Mouse (Mus musculus): Measurements from ENCODE around the gene Nes. TPM values are rescaled to one million over a fixed set of nuclear protein-coding genes. Genes with fewer than 3 reads are reported as not detected.
A peak's percentile ranks its signal among the peaks of the same experiment; 100 is the strongest.

Gene Nes
- polyA plus RNA-seq, 1 experiment, result 26.4 TPM

DNA sequence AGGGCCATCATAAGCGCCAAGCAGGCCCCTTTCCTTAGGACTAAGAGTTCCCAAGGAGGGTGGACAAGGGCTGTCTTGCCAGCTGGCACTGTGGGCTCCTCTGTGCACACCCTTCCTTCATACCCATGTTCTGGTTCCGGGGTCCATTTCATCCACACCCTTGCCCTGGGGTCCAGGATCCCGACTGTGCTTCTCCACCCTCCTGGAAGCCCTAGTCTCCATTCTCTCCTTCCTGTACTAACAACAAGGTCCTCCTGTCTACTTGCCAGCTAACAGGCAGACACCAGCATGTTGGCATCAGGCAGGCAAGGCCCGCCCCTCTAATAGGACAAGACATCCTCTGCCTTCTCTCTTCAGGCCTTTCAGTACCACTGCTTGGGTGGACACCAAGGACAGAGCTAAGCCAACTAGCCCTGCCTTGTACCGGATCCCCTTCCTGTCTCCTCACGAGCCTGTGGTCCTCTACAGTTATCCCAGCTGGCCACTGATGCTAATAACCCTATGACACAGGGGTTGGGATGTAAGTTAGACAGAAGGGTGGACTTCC, 10.4 kb downstream of the Nes start:
- 46% methylated on average over 6 of the region's 6 CpGs for WGBS
- TF ChIP-seq POLR2A (IDR thresholded peaks at IDR 0.05; ENCODE audit: borderline replicate concordance, extremely low read depth, low read depth, low read length) (no peak), CTCF (IDR thresholded peaks at IDR 0.05; ENCODE audit: insufficient read depth, low read length) (no peak)
- no peak for DNase-seq
- Histone ChIP-seq H3K4me1 (ENCODE audit: control insufficient read depth, insufficient read depth, low read length) (peaks cover 35% of the 10 kb centered on the region), H3K4me3 (replicated peaks; ENCODE audit: extremely low read depth, low read depth, low read length) (no peak overlapping the region)

GRCm38 (mm10) chr3:87981894-87982835, 11.3 kb downstream of the Nes start:
- peak overlapping the region; percentile 3 for H3K4me3 ChIP-seq (replicated peaks; ENCODE audit: extremely low read depth, low read depth, low read length)
- H3K4me1 ChIP-seq (ENCODE audit: control insufficient read depth, insufficient read depth, low read length), result peaks cover 41% of the 10 kb centered on the region
- peak; percentile 55; the same call in 1 of the 2 replicates for TF ChIP-seq POLR2A (IDR thresholded peaks at IDR 0.05; ENCODE audit: borderline replicate concordance, extremely low read depth, low read depth, low read length)
- no peak for TF ChIP-seq CTCF (IDR thresholded peaks at IDR 0.05; ENCODE audit: insufficient read depth, low read length)
- peak; percentile 30 for DNase-seq
- 28% methylated on average over 12 of the region's 12 CpGs for WGBS

DNA sequence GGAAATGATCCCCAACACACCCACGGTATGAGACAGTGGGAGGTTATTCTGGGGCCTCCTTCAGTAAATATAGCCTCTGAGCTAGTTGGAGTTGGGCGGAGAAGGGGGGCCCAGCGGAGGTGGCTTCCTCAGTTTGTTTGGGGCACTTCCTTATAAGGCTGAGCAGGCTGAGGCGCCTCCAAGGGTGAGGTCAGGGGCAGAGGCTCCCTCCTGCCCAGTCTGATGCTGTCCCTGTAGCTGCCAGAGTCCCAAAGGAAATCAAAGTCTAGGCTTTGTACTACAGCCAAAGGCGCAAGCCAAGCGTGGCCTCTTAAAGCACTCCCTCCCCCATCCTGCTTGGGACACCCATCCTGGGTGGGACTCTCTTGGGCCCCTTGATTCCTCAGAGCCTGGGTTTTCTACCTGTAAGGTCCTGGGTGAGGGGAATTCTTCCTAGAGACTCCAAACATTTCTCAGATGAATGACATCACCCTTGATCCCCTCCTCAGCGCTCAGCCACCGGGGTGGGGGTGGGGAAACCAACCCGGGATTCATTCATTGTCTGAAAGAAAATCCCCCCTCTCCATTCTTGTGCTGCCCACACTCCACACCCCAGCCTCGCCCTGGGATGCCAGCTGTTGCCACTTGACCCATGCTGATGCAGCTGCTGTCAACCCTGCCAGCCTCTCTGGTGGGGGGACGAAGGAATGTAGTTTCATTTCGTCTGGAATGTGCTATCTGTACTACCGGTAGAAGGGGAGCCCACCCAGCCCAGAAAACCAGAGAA, 12.1 kb downstream of the Nes start:
- peak overlapping the region; percentile 10 for H3K4me3 ChIP-seq (replicated peaks; ENCODE audit: extremely low read depth, low read depth, low read length)
- peaks cover 41% of the 10 kb centered on the region for H3K4me1 ChIP-seq (ENCODE audit: control insufficient read depth, insufficient read depth, low read length)
- TF ChIP-seq CTCF (IDR thresholded peaks at IDR 0.05; ENCODE audit: insufficient read depth, low read length), result no peak
- peak; percentile 30; the same call in 1 of the 2 replicates for TF ChIP-seq POLR2A (IDR thresholded peaks at IDR 0.05; ENCODE audit: borderline replicate concordance, extremely low read depth, low read depth, low read length)
- peak; percentile 36 for DNase-seq
- whole genome bisulfite sequencing, result 9% methylated on average over 13 of the region's 13 CpGs

GRCm38 (mm10) chr3:87983627-87984026, 12.7 kb downstream of the Nes start:
- Histone ChIP-seq H3K4me3 (replicated peaks; ENCODE audit: extremely low read depth, low read depth, low read length) (no peak overlapping the region), H3K4me1 (ENCODE audit: control insufficient read depth, insufficient read depth, low read length) (peaks cover 41% of the 10 kb centered on the region)
- WGBS, result 52% methylated on average over 6 of the region's 6 CpGs
- no peak for TF ChIP-seq CTCF (IDR thresholded peaks at IDR 0.05; ENCODE audit: insufficient read depth, low read length)
- TF ChIP-seq POLR2A (IDR thresholded peaks at IDR 0.05; ENCODE audit: borderline replicate concordance, extremely low read depth, low read depth, low read length), result no peak
- DNase-seq, result no peak

- WGBS, result 40% methylated on average over 3 of the region's 3 CpGs
- TF ChIP-seq CTCF (IDR thresholded peaks at IDR 0.05; ENCODE audit: insufficient read depth, low read length), result no peak
- no peak for TF ChIP-seq POLR2A (IDR thresholded peaks at IDR 0.05; ENCODE audit: borderline replicate concordance, extremely low read depth, low read depth, low read length)
- DNase-seq, result no peak
- Histone ChIP-seq H3K4me1 (ENCODE audit: control insufficient read depth, insufficient read depth, low read length) (peaks cover 41% of the 10 kb centered on the region), H3K4me3 (replicated peaks; ENCODE audit: extremely low read depth, low read depth, low read length) (no peak overlapping the region)
Measured at GRCm38 (mm10) chr3:87984094-87984493, 13.2 kb downstream of the Nes start.

- peak; percentile 12 for DNase-seq
- Histone ChIP-seq H3K4me1 (ENCODE audit: control insufficient read depth, insufficient read depth, low read length) (peaks cover 39% of the 10 kb centered on the region), H3K4me3 (replicated peaks; ENCODE audit: extremely low read depth, low read depth, low read length) (no peak overlapping the region)
- 17% methylated on average over 12 of the region's 12 CpGs for WGBS
- TF ChIP-seq POLR2A (IDR thresholded peaks at IDR 0.05; ENCODE audit: borderline replicate concordance, extremely low read depth, low read depth, low read length), result no peak
- no peak for TF ChIP-seq CTCF (IDR thresholded peaks at IDR 0.05; ENCODE audit: insufficient read depth, low read length)
Measured at GRCm38 (mm10) chr3:87985505-87986320, 14.8 kb downstream of the Nes start.

DNA sequence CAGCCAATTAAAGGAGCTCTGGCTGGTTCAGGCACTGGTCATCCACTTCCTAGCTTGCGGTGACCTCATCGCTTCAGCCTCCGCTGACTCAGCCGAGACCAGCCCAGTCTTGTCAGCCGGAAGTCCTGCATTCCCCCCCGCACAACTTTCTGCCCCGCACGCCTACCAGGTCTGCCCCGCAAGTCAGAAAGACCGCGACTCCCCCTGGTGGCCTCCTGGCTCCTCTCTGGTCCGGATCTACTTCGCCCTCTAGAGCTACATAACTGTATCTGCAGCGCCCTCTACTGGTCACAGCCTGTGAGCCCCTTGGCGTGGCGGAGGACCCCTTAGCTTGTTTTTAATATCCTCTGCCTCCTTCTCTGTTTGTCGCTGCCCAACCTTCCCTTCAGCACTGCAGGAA, 16.0 kb downstream of the Nes start:
- peak; percentile 89 for DNase-seq
- H3K4me1 ChIP-seq (ENCODE audit: control insufficient read depth, insufficient read depth, low read length), result peaks cover 30% of the 10 kb centered on the region
- TF ChIP-seq CTCF (IDR thresholded peaks at IDR 0.05; ENCODE audit: insufficient read depth, low read length), result peak; percentile 92
- no peak for TF ChIP-seq POLR2A (IDR thresholded peaks at IDR 0.05; ENCODE audit: borderline replicate concordance, extremely low read depth, low read depth, low read length)
- H3K4me3 ChIP-seq (replicated peaks; ENCODE audit: extremely low read depth, low read depth, low read length), result no peak overlapping the region
- 1% methylated on average over 17 of the region's 17 CpGs for WGBS

DNA sequence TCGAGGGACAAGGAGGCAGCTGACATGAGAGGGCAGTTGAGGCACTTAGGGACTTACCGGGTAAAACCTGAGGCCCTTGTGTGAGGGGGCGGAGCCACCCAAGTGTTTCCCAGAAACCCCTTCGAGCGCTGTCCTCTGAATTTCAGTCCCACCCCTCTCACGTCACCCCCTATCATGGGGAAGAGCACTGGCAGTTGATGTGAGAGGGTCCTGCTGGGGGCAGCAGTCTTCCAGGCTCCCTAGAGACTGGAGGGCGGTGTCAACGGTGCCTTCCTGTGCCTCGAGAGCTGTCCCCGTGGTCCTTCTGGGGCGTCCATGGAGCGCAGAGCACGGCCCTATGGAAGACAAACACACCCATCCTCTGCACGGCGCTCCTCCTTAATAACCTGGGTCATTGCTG, 16.8 kb downstream of the Nes start:
- Histone ChIP-seq H3K4me3 (replicated peaks; ENCODE audit: extremely low read depth, low read depth, low read length) (peak overlapping the region; percentile 14), H3K4me1 (ENCODE audit: control insufficient read depth, insufficient read depth, low read length) (peaks cover 28% of the 10 kb centered on the region)
- WGBS, result 2% methylated on average over 15 of the region's 15 CpGs
- DNase-seq, result no peak
- no peak for TF ChIP-seq POLR2A (IDR thresholded peaks at IDR 0.05; ENCODE audit: borderline replicate concordance, extremely low read depth, low read depth, low read length)
- TF ChIP-seq CTCF (IDR thresholded peaks at IDR 0.05; ENCODE audit: insufficient read depth, low read length), result no peak
